Mouse (Mus musculus): Measurements from ENCODE around the gene Grid1. TPM values are rescaled to one million over a fixed set of nuclear protein-coding genes. Genes with fewer than 3 reads are reported as not detected.

Gene Grid1
- polyA plus RNA-seq, 1 experiment, result 0.13 TPM

DNA sequence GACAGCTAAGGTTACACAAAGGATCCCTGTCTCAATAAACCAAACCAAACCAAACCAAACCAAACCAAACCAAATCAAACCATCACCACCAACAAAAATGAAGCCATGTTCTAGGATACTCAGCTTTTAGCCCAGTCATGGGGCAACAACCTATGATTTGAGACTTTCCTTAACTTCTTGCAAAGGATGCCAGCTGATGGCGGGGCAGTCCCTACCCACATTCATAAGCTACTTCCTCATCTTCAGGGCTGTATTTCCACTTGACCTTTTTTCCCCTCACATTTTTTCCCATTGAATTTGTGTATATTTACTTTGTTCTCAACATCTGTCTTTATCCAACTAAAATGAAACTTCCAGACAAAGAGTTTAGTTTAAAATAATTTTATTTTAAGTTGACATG lies 135.8 kb downstream of the Grid1 start:
- no peak overlapping the region for H3K4me3 ChIP-seq (replicated peaks; ENCODE audit: extremely low read depth, low read depth, low read length)
- TF ChIP-seq CTCF (IDR thresholded peaks at IDR 0.05; ENCODE audit: insufficient read depth, low read length), result no peak
- TF ChIP-seq POLR2A (IDR thresholded peaks at IDR 0.05; ENCODE audit: borderline replicate concordance, extremely low read depth, low read depth, low read length), result no peak
- 59% methylated on average over 1 of the region's 1 CpGs for WGBS
- no peaks in the 10 kb centered on the region for H3K4me1 ChIP-seq (ENCODE audit: control insufficient read depth, insufficient read depth, low read length)
- DNase-seq, result no peak

DNA sequence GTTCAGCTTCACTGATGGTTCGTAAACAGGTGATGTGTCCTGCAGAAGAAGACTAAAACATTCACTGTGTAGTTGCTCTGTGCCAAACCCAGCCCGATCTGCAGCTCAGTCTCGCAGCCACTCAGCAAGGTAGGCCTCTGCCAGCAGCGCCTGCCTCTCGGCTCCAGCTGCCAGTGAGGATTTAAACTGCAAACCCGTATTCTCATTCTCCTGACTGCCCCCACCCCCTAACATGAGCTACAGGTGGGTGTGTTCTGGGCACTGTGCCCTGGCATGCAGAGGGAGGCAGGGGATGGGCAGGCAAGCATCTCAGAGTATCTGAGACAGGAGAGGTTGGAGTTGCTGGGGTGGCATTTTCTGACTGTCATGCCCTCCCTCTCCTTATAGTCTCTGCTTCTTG lies 140.3 kb downstream of the Grid1 start:
- H3K4me3 ChIP-seq (replicated peaks; ENCODE audit: extremely low read depth, low read depth, low read length), result no peak overlapping the region
- TF ChIP-seq POLR2A (IDR thresholded peaks at IDR 0.05; ENCODE audit: borderline replicate concordance, extremely low read depth, low read depth, low read length), result no peak
- no peak for TF ChIP-seq CTCF (IDR thresholded peaks at IDR 0.05; ENCODE audit: insufficient read depth, low read length)
- 59% methylated on average over 6 of the region's 6 CpGs for WGBS
- DNase-seq, result no peak
- no peaks in the 10 kb centered on the region for H3K4me1 ChIP-seq (ENCODE audit: control insufficient read depth, insufficient read depth, low read length)

DNA sequence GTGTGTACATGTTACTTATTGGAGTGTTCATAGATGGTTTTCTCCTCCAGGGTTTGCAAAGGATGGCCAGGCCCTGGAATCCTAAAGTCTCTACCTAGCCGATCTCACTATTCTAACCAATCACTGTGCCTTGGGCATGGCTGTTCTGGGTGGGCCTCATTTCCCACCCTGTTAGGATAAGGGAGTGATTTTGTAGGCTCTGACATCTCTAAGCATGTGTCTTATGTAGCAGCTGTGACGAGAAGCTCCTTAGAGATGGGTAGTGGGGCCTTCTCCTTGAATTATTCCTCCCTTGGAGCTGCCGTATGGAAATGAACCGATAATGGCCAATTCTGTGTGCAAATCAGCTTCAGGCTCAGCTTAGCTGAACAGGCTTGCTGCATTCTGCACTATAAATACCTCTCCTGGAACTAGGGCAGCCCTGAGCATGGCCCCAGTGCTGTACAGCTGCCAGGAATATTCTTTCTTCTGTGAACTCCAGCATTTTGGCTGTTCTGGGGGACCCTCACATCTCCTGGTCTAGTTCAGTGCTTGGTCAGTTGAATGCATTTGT lies 143.8 kb downstream of the Grid1 start:
- Histone ChIP-seq H3K4me1 (ENCODE audit: control insufficient read depth, insufficient read depth, low read length) (no peaks in the 10 kb centered on the region), H3K4me3 (replicated peaks; ENCODE audit: extremely low read depth, low read depth, low read length) (no peak overlapping the region)
- WGBS, result 77% methylated on average over 4 of the region's 4 CpGs
- DNase-seq, result no peak
- no peak for TF ChIP-seq CTCF (IDR thresholded peaks at IDR 0.05; ENCODE audit: insufficient read depth, low read length)
- TF ChIP-seq POLR2A (IDR thresholded peaks at IDR 0.05; ENCODE audit: borderline replicate concordance, extremely low read depth, low read depth, low read length), result no peak

DNA sequence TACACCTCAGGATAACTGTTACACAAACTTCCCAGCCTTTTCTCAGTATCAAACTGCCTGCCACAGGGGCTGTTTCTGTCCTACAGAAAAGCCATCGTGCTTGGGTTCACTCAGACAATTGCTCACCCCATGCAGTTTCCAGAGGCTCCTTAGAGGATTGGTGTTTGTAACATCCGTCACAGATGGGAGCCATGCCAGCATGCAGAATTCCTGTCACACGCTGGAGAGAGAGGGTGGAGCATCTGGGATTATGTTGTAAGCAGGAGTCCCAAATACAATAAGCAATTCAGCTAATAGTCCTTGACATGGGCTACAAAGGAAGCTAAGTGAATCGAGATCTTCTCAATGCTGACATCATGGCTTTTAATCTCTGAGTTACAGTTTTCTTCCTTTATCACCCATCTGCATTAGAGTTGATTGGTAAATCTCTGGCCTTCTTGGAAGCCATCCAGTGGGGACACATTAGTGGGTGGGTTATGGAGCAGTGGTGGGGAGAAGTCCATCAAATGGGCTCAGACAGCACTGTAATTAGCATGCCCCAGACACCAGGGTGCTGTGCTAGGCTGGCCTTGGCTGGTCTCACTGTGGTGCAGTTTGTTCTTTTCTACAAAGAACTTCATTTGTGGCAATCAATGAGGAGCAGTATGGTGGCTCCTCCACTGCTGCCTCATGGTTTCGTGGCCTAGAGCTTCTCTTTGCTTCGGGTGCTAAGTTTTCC lies 149.4 kb downstream of the Grid1 start:
- WGBS, result 44% methylated on average over 6 of the region's 6 CpGs
- Histone ChIP-seq H3K4me3 (replicated peaks; ENCODE audit: extremely low read depth, low read depth, low read length) (no peak overlapping the region), H3K4me1 (ENCODE audit: control insufficient read depth, insufficient read depth, low read length) (no peaks in the 10 kb centered on the region)
- DNase-seq, result no peak
- TF ChIP-seq CTCF (IDR thresholded peaks at IDR 0.05; ENCODE audit: insufficient read depth, low read length) (no peak), POLR2A (IDR thresholded peaks at IDR 0.05; ENCODE audit: borderline replicate concordance, extremely low read depth, low read depth, low read length) (no peak)

DNA sequence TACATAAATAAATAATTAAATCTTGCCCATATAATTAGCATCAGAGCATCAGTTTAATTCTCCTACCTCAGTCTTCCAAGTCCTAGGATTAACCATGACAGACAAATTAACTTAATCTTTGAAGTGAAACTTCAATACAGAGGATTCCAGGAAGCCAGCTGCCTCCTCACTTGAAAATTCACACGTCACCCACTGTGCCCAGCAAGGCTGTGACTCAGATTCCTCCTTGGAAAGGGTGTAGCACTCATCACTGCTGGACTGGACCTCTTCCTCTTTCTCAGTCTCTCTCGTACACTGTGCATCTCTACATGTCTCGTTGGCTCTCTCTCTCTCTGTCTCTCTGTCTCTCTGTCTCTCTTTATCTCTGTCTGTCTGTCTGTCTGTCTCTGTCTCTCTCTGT lies 153.0 kb downstream of the Grid1 start:
- H3K4me3 ChIP-seq (replicated peaks; ENCODE audit: extremely low read depth, low read depth, low read length), result no peak overlapping the region
- H3K4me1 ChIP-seq (ENCODE audit: control insufficient read depth, insufficient read depth, low read length), result no peaks in the 10 kb centered on the region
- 69% methylated on average over 3 of the region's 3 CpGs for WGBS
- DNase-seq, result no peak
- TF ChIP-seq POLR2A (IDR thresholded peaks at IDR 0.05; ENCODE audit: borderline replicate concordance, extremely low read depth, low read depth, low read length) (no peak), CTCF (IDR thresholded peaks at IDR 0.05; ENCODE audit: insufficient read depth, low read length) (no peak)

DNA sequence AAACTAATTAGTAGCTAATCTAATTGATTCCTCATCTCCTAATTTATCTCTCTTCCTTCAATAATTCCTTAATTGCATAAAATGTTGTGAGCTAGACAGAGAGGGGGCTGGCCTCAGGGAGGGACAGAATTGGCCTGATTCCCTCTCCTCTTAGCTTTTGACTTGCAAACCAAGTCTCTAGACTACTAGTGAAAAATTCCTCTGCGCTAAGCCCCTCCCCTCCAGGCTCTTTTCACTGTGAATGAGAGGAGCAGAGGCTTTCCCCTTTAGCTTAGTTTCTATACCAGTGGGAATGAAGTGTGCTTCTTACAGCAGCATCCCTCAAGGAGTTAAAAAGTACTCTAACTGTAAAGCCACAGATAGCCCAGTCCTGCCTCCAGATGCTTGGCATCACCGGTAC lies 160.8 kb downstream of the Grid1 start:
- TF ChIP-seq POLR2A (IDR thresholded peaks at IDR 0.05; ENCODE audit: borderline replicate concordance, extremely low read depth, low read depth, low read length), result no peak
- TF ChIP-seq CTCF (IDR thresholded peaks at IDR 0.05; ENCODE audit: insufficient read depth, low read length), result no peak
- Histone ChIP-seq H3K4me1 (ENCODE audit: control insufficient read depth, insufficient read depth, low read length) (no peaks in the 10 kb centered on the region), H3K4me3 (replicated peaks; ENCODE audit: extremely low read depth, low read depth, low read length) (no peak overlapping the region)
- no peak for DNase-seq
- 25% methylated on average over 2 of the region's 2 CpGs for WGBS

DNA sequence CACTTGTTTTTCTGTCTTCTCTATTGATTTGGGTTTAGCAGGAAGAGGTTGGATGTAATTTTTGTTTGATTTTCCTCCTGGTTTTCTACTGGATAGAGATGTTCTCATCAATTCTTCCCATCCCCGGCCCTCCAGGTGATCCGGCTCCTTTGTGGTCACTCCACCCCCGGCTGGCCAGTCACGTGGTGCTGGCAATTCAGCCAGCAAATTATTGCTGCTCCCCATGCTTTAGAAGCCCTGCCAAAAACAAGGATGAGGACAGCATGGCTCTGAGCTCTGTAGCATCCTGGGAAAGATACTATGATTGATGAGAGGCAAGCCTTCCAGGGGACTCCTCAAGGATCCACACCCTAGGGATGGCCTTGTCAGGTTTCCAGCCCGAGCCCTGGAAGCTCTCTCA lies 169.2 kb downstream of the Grid1 start:
- TF ChIP-seq POLR2A (IDR thresholded peaks at IDR 0.05; ENCODE audit: borderline replicate concordance, extremely low read depth, low read depth, low read length) (no peak), CTCF (IDR thresholded peaks at IDR 0.05; ENCODE audit: insufficient read depth, low read length) (no peak)
- Histone ChIP-seq H3K4me1 (ENCODE audit: control insufficient read depth, insufficient read depth, low read length) (no peaks in the 10 kb centered on the region), H3K4me3 (replicated peaks; ENCODE audit: extremely low read depth, low read depth, low read length) (no peak overlapping the region)
- DNase-seq, result no peak
- WGBS, result 68% methylated on average over 5 of the region's 5 CpGs

DNA sequence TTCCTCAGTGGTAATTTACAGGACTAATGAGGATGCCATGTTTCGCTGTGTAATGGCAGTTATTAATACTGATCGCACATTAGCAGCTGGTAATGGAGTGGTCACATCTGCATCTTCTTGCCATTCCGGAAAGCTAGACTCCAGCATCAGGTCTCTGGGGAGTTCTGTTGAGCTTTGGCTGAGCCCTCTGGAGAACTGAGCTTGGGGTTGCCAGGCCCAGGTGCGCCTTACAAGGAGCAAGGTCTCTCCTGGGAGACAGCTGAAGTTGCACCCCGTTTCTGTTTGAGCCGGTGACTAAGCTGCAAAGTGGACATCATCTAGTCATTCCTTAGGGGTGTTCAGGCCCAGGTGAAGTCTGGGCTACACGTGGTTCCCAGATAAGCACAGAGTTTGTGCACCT lies 186.8 kb downstream of the Grid1 start:
- H3K4me1 ChIP-seq (ENCODE audit: control insufficient read depth, insufficient read depth, low read length), result no peaks in the 10 kb centered on the region
- WGBS, result 86% methylated on average over 7 of the region's 7 CpGs
- TF ChIP-seq CTCF (IDR thresholded peaks at IDR 0.05; ENCODE audit: insufficient read depth, low read length) (no peak), POLR2A (IDR thresholded peaks at IDR 0.05; ENCODE audit: borderline replicate concordance, extremely low read depth, low read depth, low read length) (no peak)

DNA sequence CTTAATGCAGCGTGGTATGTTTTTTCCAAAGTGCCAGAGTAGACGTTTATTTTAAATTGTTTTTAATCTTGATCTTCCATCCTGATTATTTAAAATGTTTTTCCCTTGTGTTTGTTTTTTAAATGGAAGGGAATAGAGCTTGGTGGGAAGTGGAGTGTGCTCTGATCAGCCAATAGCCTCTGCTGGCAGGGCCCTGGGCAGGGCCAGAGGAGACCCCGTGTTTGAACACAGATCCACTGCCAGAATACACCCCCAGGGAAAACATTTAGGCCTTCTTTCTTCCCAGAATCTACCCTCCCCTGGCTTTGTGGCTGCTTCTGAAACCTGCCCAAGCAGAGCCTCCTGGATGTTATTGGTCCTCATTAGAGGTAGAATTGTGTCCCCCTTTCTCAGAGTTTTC lies 188.8 kb downstream of the Grid1 start:
- 39% methylated on average over 3 of the region's 3 CpGs for WGBS
- Histone ChIP-seq H3K4me1 (ENCODE audit: control insufficient read depth, insufficient read depth, low read length) (no peaks in the 10 kb centered on the region), H3K4me3 (replicated peaks; ENCODE audit: extremely low read depth, low read depth, low read length) (no peak overlapping the region)
- DNase-seq, result no peak
- TF ChIP-seq CTCF (IDR thresholded peaks at IDR 0.05; ENCODE audit: insufficient read depth, low read length), result no peak
- TF ChIP-seq POLR2A (IDR thresholded peaks at IDR 0.05; ENCODE audit: borderline replicate concordance, extremely low read depth, low read depth, low read length), result no peak

More for the DNA sequence above, 186.8 kb downstream of the Grid1 start:
- DNase-seq, result no peak
- no peak overlapping the region for H3K4me3 ChIP-seq (replicated peaks; ENCODE audit: extremely low read depth, low read depth, low read length)

DNA sequence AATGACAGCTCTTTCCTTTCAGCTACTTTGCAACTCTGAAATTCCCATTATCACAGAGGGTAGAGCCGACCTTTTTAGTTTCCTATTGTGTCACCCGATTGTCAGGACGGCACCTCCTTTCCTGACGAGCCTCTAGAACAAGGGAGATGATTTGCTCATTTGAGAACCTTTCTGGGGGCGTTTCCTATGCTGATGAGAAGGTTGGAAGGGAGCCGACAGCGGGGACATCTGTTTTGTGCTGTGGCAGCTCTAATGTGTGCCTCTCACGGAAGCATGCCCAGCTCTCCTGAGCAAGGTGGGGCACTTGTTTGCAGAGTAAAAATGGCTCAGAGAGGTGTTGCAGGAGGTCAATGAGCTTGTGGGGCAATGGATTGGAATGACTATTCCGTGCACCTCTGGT lies 189.2 kb downstream of the Grid1 start:
- H3K4me1 ChIP-seq (ENCODE audit: control insufficient read depth, insufficient read depth, low read length), result no peaks in the 10 kb centered on the region
- no peak for DNase-seq
- 12% methylated on average over 9 of the region's 9 CpGs for whole genome bisulfite sequencing
- H3K4me3 ChIP-seq (replicated peaks; ENCODE audit: extremely low read depth, low read depth, low read length), result no peak overlapping the region
- no peak for TF ChIP-seq CTCF (IDR thresholded peaks at IDR 0.05; ENCODE audit: insufficient read depth, low read length)
- TF ChIP-seq POLR2A (IDR thresholded peaks at IDR 0.05; ENCODE audit: borderline replicate concordance, extremely low read depth, low read depth, low read length), result no peak
